Mouse (Mus musculus) left cerebral cortex, adult 8-10 months (tissue): Measurements from ENCODE around the gene Olfr692. TPM values are rescaled to one million over a fixed set of nuclear protein-coding genes. Genes with fewer than 3 reads are reported as not detected.

Experiments
- DNase-seq, 2 experiments: peaks; one replicate each; pipeline ENCODE4 v3.0.0; 2022; ENCODE audit warnings: low spot score in 2 of 2
- total RNA-seq, 4 experiments: library from RNA; stranded (reverse); gene quantifications; 2 replicates each; pipeline ENCODE4 v1.2.4; 2022

Olfr692 gene
- total RNA-seq, 4 experiments from 2014 or later, result not detected

DNA sequence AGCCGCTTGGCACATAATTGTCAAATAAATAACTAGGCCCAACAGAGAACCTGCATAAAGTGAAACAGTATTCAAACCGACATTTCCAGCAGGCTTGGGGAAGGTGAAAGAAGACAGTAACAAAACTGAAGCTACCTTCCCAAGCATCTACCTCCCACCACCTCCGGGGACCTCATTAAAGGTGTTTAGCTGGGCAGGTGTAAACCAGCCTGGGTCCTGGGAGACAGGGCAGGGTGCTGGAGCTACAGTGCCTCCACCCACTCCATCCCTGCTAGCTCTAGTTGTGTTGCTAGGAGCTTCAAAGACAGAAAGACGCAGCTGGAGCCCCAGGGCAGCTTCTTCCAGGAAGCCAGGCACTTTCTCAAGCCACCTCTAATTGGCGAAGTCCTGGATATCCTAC, 36.2 kb downstream of the Olfr692 start, which contains the start of gene Cnga4:
Gene Cnga4 (plus strand): TSS at position 301 of the 400 bp plus-strand sequence.
- no peak for DNase-seq

DNA sequence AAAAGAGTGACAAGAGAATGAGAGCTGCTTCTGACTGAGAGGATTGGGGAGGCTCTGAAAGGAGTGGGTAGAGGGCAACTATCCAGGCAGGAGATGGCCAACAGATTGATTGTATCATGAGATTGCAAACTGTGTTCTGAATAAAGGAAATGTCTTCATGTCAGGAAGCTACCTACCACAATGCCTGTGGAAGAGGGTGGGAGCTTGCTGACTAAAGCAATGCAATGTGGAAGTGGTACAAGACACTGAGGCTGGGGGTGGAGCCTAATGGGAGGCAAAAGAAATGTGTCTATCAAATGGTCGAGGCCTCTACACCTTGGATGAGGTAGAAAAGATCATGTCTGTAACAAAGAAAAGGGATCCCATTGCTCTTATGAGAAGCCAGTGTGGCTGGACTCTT, 38.3 kb downstream of the Olfr692 start:
- no peak for DNase-seq

DNA sequence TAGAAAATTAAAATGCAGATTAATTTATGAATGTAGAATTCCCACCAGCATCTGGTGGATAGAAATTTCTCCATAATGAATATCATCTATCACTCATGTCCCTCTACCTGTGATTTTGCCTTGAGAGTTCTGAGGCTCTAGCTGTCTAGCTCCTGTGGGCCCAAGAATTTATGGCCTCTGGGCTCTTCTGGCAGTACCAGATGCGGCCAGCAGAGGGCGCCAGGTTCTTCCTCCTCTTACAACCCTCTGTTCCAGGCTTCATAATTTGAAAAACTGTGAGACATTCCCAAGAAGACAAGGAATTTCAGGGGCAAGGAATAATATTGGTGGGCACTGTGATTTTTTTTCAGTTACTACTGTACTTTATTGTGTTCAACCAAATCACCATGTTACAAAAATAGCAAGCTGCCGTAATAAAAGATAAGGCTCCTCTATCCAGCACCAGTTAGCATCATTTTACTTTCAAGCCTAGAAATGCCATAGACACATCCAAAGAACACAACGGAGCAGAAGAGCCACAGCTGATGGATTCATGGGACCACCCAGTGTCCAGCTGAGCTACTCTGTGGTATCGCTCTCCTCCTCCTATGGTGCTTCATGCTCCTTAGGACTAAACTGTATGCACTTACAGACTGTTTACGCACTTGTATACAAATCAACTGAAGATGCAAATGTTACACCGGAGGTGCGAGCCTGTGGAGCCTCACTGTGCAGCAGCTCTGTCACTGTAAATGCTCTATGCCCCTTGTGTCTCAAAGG, 44.0 kb downstream of the Olfr692 start:
- peak; percentile 67 to 94 for DNase-seq

DNA sequence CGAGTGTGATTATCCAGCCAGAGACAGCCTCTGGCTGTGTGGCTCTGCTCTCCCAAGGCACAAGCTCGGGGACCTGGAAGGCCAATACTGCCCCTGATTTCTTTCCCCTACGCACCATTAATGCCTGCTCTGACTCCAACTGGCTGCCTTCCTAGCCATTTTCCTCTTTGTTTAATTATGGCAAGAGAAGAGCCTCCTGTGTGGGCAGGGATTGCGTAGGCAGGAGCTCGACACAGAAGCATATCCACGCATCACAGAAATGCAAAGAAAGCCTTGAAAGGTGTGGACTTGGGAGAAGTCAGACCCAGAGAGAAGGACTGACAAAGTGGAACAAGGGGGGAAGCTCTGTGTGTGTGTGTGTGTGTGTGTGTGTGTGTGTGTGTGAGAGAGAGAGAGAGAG, 46.4 kb downstream of the Olfr692 start:
- peak in 1 of 2 experiments; percentile 61 for DNase-seq

DNA sequence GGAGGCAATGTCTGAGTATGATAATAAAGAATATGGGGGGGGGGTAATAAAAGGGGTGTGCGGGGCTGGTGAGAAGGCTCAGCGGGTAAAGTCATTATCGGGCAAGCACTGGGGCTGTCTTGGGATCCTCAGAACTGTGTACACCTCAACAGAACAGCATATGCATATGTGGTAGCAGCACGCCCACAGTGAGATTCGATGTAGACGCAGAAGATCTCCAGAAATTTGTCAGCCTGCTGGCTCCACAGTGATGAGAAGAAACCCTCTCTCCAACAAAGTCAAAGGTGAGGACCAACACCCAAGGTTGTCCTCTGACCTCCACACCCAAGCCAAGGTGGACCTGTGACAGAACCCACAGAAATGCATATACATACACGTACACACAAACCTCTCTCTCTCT, 48.5 kb downstream of the Olfr692 start:
- no peak for DNase-seq

DNA sequence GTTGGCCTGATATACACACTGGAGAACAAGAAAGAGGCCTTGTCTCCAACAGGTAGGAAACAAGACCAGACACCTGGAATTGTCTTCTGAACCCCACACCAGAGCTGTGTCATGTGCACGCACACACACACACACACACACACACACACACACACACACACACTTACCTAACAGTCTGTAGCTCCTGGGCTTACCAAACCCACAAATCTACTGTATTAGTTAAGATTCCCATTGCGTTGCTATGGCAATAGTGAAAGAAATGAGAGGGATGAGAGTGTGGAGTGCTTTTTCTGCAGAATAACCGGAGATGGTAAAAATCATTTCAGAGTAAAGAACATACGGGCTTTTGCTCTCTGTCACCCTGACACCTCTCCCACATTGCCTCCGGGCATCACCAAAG, 50.1 kb downstream of the Olfr692 start:
- DNase-seq, result no peak

Other genes with a start within 250 kb of the Olfr692 start
- not detected for gene Olfr683, start 221.2 kb upstream of the Olfr692 start, total RNA-seq
- not detected for gene Olfr684, start 204.6 kb upstream of the Olfr692 start, total RNA-seq
- gene Olfr685, start 182.2 kb upstream of the Olfr692 start, total RNA-seq, result not detected
- not detected for gene Olfr686, start 160.7 kb upstream of the Olfr692 start, total RNA-seq
- gene Olfr688, start 80.1 kb upstream of the Olfr692 start, total RNA-seq, result not detected
- gene Olfr689, start 57.1 kb upstream of the Olfr692 start, total RNA-seq, result not detected
- under 1 TPM; 0.27 to 0.57 (median 0.40) TPM for gene Olfr690, start 34.1 kb upstream of the Olfr692 start, total RNA-seq
- 1 to 10 TPM in 2 of 4 experiments, under 1 TPM in 2; 0.63 to 1.3 (median 0.86) TPM for gene Olfr691, start 26.0 kb upstream of the Olfr692 start, total RNA-seq
- gene Gm5901, start 6.8 kb downstream of the Olfr692 start, total RNA-seq, result not detected
- 10 to 100 TPM; 64.6 to 72.6 (median 70.9) TPM for gene Fam160a2, start 31.8 kb downstream of the Olfr692 start, total RNA-seq
- 1 to 10 TPM in 2 of 4 experiments, under 1 TPM in 2; 0.98 to 2.0 (median 1.1) TPM for gene Cnga4, start 36.3 kb downstream of the Olfr692 start, total RNA-seq
- gene Cckbr, start 57.5 kb downstream of the Olfr692 start, total RNA-seq, result 10 to 100 TPM; 47.6 to 57.7 (median 52.5) TPM
- 10 to 100 TPM; 15.1 to 18.5 (median 17.0) TPM for gene Cavin3, start 114.1 kb downstream of the Olfr692 start, total RNA-seq
- 100 to 1,000 TPM; 100 to 105 (median 101) TPM for gene Smpd1, start 186.1 kb downstream of the Olfr692 start, total RNA-seq
- gene Apbb1, start 213.4 kb downstream of the Olfr692 start, total RNA-seq, result 100 to 1,000 TPM; 437 to 456 (median 444) TPM
- gene Hpx, start 231.9 kb downstream of the Olfr692 start, total RNA-seq, result under 1 TPM; 0.33 to 0.63 (median 0.44) TPM